Mouse (Mus musculus) heart, embryonic 13.5 days (tissue): ENCODE measurements at regions not wholly inside any gene's neighbourhood (a gene's known extent, or its start where the extent isn't known, plus 50 kb on each side); places are given as distances from the start of the nearest gene placed in this dataset.

Experiments used
- ATAC-seq: fragments of 200-750 bp; cut with Nextera tagmentation; 2 replicates; pipeline ENCODE4 v1.8.0; 2017; ENCODE audit warnings: moderate TSS enrichment; ENCODE audit not compliant: insufficient number of reproducible peaks, low FRiP score, low TSS enrichment; ENCODE audit errors: extremely low read depth
- H3K27ac ChIP-seq: fragments of 300-500 bp; sonication (generic); replicated peaks from 2 replicates; pipeline ENCODE4 v1.5.1; 2015; ENCODE audit warnings: moderate library complexity, mild to moderate bottlenecking, inconsistent platforms
- H3K27me3 ChIP-seq: fragments of 300-500 bp; sonication (generic); replicated peaks from 2 replicates; pipeline ENCODE4 v1.6.1; 2015; ENCODE audit warnings: mild to moderate bottlenecking, inconsistent platforms
- H3K36me3 ChIP-seq: fragments of 300-500 bp; sonication (generic); 2 replicates; pipeline ENCODE4 v1.6.1; 2015; ENCODE audit warnings: mild to moderate bottlenecking, inconsistent platforms
- H3K4me1 ChIP-seq: fragments of 300-500 bp; sonication (generic); 2 replicates; pipeline ENCODE4 v1.6.1; 2015; ENCODE audit warnings: inconsistent platforms
- H3K4me2 ChIP-seq: fragments of 300-500 bp; sonication (generic); 2 replicates; pipeline ENCODE4 v1.6.1; 2015; ENCODE audit warnings: inconsistent platforms, mild to moderate bottlenecking, moderate library complexity
- H3K4me3 ChIP-seq: fragments of 300-500 bp; sonication (generic); 2 replicates; pipeline ENCODE4 v1.5.1; 2015; ENCODE audit warnings: moderate library complexity, mild to moderate bottlenecking, inconsistent platforms
- H3K9ac ChIP-seq: fragments of 300-500 bp; sonication (generic); 2 replicates; pipeline ENCODE4 v1.6.1; 2015; ENCODE audit warnings: inconsistent platforms, mild to moderate bottlenecking, moderate library complexity
- H3K9me3 ChIP-seq: fragments of 300-500 bp; sonication (generic); 2 replicates; pipeline ENCODE4 v1.6.1; 2016; ENCODE audit warnings: inconsistent platforms
- WGBS: fragments of 180-500 bp; shearing (Covaris S2); methylation state at CpG from one replicate; pipeline ENCODE4 v1.1.7; 2015; ENCODE audit warnings: mixed read lengths; 5-methylcytosine and 5-hydroxymethylcytosine counted together

DNA sequence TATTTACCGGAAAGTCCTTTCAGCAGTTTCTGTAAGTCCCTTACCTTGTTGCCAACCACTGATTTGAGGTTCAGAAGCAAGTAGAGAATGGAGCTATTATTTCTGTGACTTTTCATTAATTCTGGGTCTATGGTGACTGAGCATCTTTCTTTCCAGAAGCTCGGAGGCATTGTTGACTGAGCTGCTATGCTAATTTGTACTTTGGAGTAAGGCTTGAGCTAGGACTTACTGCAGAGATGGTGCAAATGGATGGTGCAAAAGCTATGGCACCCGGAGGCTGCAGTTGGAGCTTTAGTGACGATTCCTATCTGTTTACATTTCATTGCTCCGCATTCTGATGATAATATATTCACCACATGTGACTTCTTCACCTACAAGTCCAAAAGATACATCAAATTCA lies 266.2 kb downstream of the Spry2 start:
- no peak overlapping the region for H3K4me2 ChIP-seq
- no peak overlapping the region for H3K9ac ChIP-seq
- ATAC-seq, result no peak
- H3K27ac ChIP-seq, result no peak overlapping the region
- no peaks in the 10 kb centered on the region for H3K27me3 ChIP-seq
- H3K9me3 ChIP-seq, result no peaks in the 10 kb centered on the region
- peaks cover 4% of the 10 kb centered on the region for H3K4me1 ChIP-seq
- H3K4me3 ChIP-seq, result no peak overlapping the region
- no peaks in the 10 kb centered on the region for H3K36me3 ChIP-seq
- 80% methylated on average over 5 of the region's 5 CpGs for WGBS

DNA sequence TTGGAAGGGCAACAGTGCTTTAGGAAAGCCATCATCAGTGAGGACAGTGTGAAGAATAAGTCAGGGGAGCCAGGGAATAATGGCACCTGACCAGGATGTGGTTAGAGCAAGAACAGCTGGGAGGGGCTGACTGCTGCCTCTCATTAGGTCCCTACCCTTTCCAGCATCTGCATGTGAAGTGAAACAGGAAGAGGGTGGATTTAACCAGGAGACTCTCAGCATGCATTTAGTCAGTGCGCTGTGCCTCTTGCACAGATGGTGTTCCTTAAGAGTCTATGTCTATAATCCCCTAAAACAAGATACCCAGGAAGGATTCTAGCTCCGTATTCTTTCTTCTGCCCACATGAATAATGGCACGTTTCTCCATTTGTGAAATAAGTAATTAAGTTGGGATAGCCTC lies 267.9 kb downstream of the Spry2 start:
- ATAC-seq, result no peak
- 74% methylated on average over 3 of the region's 3 CpGs for WGBS

DNA sequence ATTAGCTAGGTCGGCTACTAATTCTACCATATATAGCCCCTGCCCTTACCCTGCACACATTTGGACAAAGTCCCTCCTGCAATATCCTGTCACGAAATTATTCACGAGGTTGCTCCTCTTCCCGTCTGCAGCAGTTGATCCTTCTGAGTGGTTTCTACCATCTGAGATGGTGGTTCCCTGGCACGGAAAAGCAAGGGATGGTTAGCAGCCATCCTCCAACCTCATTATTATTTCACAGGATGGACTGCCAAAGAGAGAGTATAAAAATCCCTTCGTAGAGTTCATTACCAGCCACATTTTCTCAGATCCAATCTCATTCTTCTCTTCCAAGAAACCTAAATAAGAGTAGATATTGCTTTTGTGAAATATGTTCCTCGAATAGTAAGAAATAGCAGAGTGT lies 272.2 kb downstream of the Spry2 start:
- peaks cover 23% of the 10 kb centered on the region for H3K4me1 ChIP-seq
- no peak overlapping the region for H3K4me2 ChIP-seq
- no peak overlapping the region for H3K9ac ChIP-seq
- 77% methylated on average over 7 of the region's 7 CpGs for WGBS
- H3K27ac ChIP-seq, result no peak overlapping the region
- H3K27me3 ChIP-seq, result no peaks in the 10 kb centered on the region
- H3K4me3 ChIP-seq, result no peak overlapping the region
- H3K36me3 ChIP-seq, result no peaks in the 10 kb centered on the region
- no peaks in the 10 kb centered on the region for H3K9me3 ChIP-seq
- ATAC-seq, result no peak

More for the DNA sequence above, 267.9 kb downstream of the Spry2 start:
- Histone ChIP-seq H3K27me3 (no peaks in the 10 kb centered on the region), H3K4me2 (no peak overlapping the region), H3K9me3 (no peaks in the 10 kb centered on the region), H3K4me3 (no peak overlapping the region), H3K27ac (no peak overlapping the region), H3K9ac (no peak overlapping the region), H3K36me3 (no peaks in the 10 kb centered on the region), H3K4me1 (peaks cover 10% of the 10 kb centered on the region)

DNA sequence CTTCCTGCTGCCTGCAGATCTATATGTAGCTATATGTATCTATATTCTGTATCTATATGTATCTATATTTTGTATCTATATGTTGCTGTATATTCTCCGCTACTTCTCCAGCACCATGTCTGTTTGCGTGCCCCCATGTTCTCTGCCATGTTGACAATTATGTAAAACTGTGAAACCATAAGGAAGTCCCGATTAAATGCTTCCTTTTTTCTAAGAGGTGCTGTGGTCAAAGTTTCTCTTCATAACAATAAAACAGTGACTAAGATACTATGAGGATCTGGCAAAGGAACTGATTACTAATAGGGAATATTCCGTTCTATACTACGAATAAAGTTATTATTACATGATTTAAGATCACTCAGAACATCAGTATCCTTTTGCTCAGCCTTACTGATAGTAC lies 274.5 kb downstream of the Spry2 start:
- H3K4me1 ChIP-seq, result peaks cover 23% of the 10 kb centered on the region
- 86% methylated on average over 5 of the region's 5 CpGs for WGBS
- H3K27ac ChIP-seq, result no peak overlapping the region
- H3K9ac ChIP-seq, result no peak overlapping the region
- no peaks in the 10 kb centered on the region for H3K27me3 ChIP-seq
- H3K9me3 ChIP-seq, result no peaks in the 10 kb centered on the region
- no peak for ATAC-seq
- H3K4me2 ChIP-seq, result no peak overlapping the region
- no peak overlapping the region for H3K4me3 ChIP-seq
- no peaks in the 10 kb centered on the region for H3K36me3 ChIP-seq

DNA sequence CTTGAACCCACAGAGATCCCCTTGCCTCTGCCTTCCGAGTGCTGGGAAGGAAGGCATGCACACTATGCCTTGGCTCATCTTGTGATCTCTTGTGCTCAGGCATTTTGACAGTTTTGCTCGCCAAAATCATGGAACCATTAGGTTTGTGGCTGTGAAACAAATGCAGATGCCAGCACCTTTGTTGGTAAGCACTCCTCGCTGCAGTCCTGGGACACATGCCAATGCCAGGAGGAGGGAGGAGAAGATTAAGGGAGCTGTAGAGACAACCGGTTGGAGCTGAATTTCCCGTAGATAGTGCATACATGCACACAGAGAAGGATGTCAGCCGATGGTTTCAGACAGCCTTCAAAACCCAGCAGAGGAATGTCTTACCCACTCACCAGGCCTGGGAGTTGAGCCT lies 275.5 kb downstream of the Spry2 start:
- Histone ChIP-seq H3K36me3 (no peaks in the 10 kb centered on the region), H3K27ac (no peak overlapping the region), H3K4me2 (no peak overlapping the region), H3K4me3 (no peak overlapping the region), H3K9me3 (no peaks in the 10 kb centered on the region), H3K9ac (no peak overlapping the region), H3K27me3 (no peaks in the 10 kb centered on the region), H3K4me1 (peaks cover 23% of the 10 kb centered on the region)
- WGBS, result 47% methylated on average over 6 of the region's 6 CpGs
- ATAC-seq, result no peak

DNA sequence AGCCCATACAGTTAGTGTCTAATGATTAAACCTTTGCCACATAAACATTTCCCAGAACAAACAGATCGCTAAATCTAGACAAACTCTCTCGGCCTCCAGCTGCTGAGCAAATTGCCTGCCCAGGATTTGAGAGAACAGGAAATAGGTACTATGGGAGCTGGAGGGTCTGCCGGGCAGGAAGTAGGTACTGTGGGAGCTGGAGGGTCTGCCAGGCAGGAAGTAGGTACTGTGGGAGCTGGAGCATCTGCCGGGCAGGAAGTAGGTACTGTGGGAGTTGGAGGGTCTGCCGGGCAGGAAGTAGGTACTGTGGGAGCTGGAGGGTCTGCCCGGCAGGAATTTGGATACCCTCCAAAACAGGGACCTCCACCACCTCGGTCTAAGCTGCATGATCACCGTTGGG lies 277.2 kb downstream of the Spry2 start:
- no peak overlapping the region for H3K27ac ChIP-seq
- no peaks in the 10 kb centered on the region for H3K36me3 ChIP-seq
- ATAC-seq, result no peak
- no peaks in the 10 kb centered on the region for H3K27me3 ChIP-seq
- no peak overlapping the region for H3K9ac ChIP-seq
- no peak overlapping the region for H3K4me3 ChIP-seq
- no peaks in the 10 kb centered on the region for H3K9me3 ChIP-seq
- 68% methylated on average over 8 of the region's 8 CpGs for WGBS
- H3K4me2 ChIP-seq, result no peak overlapping the region
- peaks cover 23% of the 10 kb centered on the region for H3K4me1 ChIP-seq

DNA sequence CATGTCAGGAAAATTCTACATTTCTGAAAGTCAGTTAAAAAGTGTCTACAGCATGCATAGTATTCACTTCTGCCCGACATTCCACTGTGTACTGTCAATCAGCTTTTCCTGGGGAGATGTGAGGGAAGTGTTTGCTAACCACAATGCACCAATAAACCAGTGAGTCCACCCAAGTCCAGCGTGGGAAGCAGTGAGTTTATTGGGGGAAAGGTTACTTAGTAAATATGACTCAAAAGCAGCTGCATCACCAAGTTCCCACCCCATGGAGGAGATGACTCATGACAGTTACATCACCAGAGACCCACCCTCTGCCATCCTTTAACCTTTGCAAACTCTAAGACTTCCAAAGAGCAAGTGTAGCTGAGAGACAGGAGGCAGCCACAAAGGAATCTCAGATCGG lies 280.9 kb downstream of the Spry2 start:
- no peak for ATAC-seq
- no peak overlapping the region for H3K27ac ChIP-seq
- H3K9me3 ChIP-seq, result no peaks in the 10 kb centered on the region
- no peak overlapping the region for H3K4me3 ChIP-seq
- no peaks in the 10 kb centered on the region for H3K27me3 ChIP-seq
- peaks cover 15% of the 10 kb centered on the region for H3K4me1 ChIP-seq
- H3K36me3 ChIP-seq, result no peaks in the 10 kb centered on the region
- no peak overlapping the region for H3K4me2 ChIP-seq
- 55% methylated on average over 3 of the region's 3 CpGs for WGBS
- no peak overlapping the region for H3K9ac ChIP-seq

DNA sequence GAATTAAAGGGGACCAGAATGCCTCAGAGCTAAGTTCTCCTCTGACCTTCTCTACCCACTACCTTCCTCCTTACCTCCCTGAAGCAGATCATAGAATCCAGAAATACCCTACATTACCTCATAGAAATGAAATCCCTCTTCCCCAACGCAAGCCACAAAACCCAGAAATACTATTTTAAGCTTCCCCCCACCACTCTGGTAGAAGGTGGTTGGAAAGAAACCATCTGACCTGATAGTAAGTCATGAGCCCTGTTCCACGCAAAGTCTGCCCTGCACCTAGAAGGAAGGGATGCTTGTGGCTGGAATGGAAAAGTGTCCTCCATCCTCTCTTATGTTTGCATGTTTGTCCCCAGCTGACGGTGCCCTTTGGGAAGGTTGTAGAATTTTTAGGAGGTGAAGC lies 283.8 kb downstream of the Spry2 start:
- Histone ChIP-seq H3K4me2 (no peak overlapping the region), H3K4me3 (no peak overlapping the region), H3K9me3 (no peaks in the 10 kb centered on the region), H3K27me3 (no peaks in the 10 kb centered on the region), H3K36me3 (no peaks in the 10 kb centered on the region), H3K27ac (no peak overlapping the region), H3K9ac (no peak overlapping the region), H3K4me1 (peaks cover 15% of the 10 kb centered on the region)
- no peak for ATAC-seq
- WGBS, result 51% methylated on average over 3 of the region's 3 CpGs

DNA sequence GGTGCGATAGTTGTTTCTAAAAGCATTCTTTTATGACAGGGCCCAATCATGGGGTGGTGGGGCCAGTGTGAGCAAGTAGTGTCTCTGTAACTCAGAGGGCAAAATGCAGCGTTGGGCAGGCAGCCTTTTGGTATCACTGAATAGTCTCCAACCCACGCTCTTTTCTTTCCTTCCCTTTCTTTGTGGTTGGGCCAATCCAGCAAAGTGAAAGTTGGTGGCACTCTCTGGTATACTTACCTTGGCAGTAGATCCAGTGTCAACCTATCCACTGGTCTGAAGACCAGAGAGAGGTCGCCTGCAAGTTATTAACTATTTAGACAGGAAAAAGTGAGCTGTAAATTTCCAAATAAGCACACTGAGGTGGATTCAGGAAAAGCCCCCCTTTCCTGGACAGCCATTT lies 287.8 kb downstream of the Spry2 start:
- Histone ChIP-seq H3K9me3 (no peaks in the 10 kb centered on the region), H3K27ac (no peak overlapping the region), H3K27me3 (no peaks in the 10 kb centered on the region), H3K36me3 (no peaks in the 10 kb centered on the region), H3K4me3 (no peak overlapping the region), H3K4me2 (no peak overlapping the region), H3K9ac (no peak overlapping the region), H3K4me1 (peaks cover 10% of the 10 kb centered on the region)
- 85% methylated on average over 4 of the region's 4 CpGs for WGBS
- no peak for ATAC-seq

DNA sequence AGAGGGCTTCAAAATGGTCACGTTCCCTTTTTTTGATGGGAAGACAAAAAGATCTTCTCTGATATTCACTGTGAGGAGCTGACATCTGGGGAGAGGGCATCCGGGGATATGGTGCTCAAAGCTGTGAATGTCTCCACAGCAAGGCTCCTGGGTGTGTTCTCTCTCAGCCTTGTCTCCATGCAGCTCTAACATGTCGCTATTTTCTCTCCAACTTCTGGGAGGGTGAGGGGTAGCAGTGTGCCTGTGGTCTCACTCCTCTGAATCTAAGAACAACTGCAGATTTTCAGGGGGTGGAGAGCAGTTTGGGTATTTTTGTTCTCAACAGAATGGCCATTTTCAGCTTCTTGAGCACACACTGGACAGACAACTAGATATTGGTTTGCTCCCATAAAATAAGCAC lies 290.1 kb downstream of the Spry2 start:
- peaks cover 4% of the 10 kb centered on the region; the same call in 1 of the 2 replicates for H3K4me1 ChIP-seq
- no peaks in the 10 kb centered on the region for H3K9me3 ChIP-seq
- no peaks in the 10 kb centered on the region for H3K27me3 ChIP-seq
- no peak overlapping the region for H3K4me2 ChIP-seq
- H3K36me3 ChIP-seq, result no peaks in the 10 kb centered on the region
- H3K4me3 ChIP-seq, result no peak overlapping the region
- H3K9ac ChIP-seq, result no peak overlapping the region
- no peak for ATAC-seq
- H3K27ac ChIP-seq, result no peak overlapping the region
- WGBS, result 50% methylated on average over 3 of the region's 3 CpGs

DNA sequence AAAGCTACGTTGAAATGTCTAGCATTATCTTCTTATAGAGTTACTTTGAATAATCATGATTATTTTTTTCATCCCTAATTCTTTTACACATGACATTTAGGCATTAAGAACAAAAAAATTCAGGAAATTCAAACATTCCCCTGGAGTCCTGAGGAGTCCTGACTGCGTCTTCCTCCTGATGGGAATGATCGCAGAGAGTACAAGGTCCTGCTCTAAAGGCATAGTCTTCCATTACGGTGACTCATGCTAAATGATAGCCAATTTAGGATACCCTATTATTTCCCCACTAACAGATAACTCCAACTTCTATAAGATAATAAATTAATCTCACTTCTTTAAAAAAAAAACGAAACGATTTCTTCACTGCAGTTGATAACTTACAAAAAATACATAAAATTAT lies 292.2 kb downstream of the Spry2 start:
- H3K4me1 ChIP-seq, result peaks cover 4% of the 10 kb centered on the region; the same call in 1 of the 2 replicates
- H3K36me3 ChIP-seq, result 0 out of 2 replicates have a peak, but pooled peaks cover 4% of the 10 kb centered on the region
- H3K9me3 ChIP-seq, result peaks cover 6% of the 10 kb centered on the region
- ATAC-seq, result no peak
- 82% methylated on average over 6 of the region's 6 CpGs for WGBS
- H3K9ac ChIP-seq, result no peak overlapping the region
- no peak overlapping the region for H3K4me3 ChIP-seq
- H3K4me2 ChIP-seq, result no peak overlapping the region
- H3K27me3 ChIP-seq, result no peaks in the 10 kb centered on the region
- no peak overlapping the region for H3K27ac ChIP-seq

DNA sequence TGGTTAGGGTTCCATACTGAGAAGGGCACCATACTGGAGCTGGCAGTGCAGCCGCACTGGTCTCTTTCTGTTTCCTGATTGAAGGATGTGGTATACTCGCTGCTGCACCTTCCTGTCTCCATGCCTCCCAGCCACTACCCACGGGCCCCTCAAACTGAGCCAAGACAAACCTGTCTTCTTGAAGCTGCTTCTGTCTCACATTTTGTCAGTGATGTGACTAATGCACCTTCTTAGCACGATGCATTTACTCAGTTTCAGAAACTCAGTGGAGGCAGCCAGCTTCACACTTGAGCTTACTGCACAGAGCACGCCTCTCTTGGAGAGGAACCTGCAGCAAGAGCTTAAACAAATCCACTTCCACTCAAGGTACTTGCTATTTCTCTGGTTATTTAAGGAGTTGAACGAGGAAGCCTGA lies 293.6 kb downstream of the Spry2 start:
- Histone ChIP-seq H3K27ac (no peak overlapping the region), H3K36me3 (0 out of 2 replicates have a peak, but pooled peaks cover 4% of the 10 kb centered on the region), H3K4me3 (no peak overlapping the region), H3K27me3 (no peaks in the 10 kb centered on the region), H3K4me1 (peaks cover 4% of the 10 kb centered on the region; the same call in 1 of the 2 replicates), H3K9me3 (peaks cover 6% of the 10 kb centered on the region), H3K9ac (no peak overlapping the region), H3K4me2 (no peak overlapping the region)
- 62% methylated on average over 6 of the region's 6 CpGs for WGBS
- no peak for ATAC-seq
